Mouse (Mus musculus) stomach, postnatal 0 days (tissue): ENCODE measurements around the gene Coro2b.

ENCODE experiments used
- CTCF ChIP-seq: IDR thresholded peaks from 2 replicates; pipeline ENCODE4 v1.5.1; 2016; ENCODE audit warnings: antibody characterized with exemption, low read depth, mild to moderate bottlenecking, moderate library complexity
- EP300 ChIP-seq: optimal IDR thresholded peaks from 2 replicates; pipeline ENCODE3; 2016; ENCODE audit warnings: antibody characterized with exemption

DNA sequence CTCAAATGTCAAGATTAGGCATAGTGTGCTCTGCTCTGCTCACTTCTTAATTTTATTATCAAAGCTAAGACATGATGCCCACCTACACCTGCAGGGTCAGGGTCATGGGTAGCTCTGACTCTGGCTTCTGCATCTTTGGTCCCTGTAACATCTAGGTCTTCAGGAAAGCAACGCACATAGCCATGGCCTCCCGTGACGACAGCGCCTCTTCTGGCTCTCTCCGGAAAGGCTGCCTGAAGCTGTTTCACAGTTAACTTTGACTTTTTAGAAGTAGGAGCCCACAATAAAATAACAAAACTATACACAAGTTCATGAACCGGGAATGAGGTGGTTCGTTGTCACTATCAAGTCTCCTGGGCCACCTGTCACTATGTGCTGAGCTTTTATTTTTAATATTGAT, 99.4 kb downstream of the Coro2b start:
- TF ChIP-seq CTCF (no peak), EP300 (no peak)
